Mouse (Mus musculus) ES-Bruce4 (cell line): Measurements from ENCODE around the gene Cplx3.

Experiments
- CTCF ChIP-seq: IDR thresholded peaks from one replicate; pipeline ENCODE4 v1.8.1; 2011; ENCODE audit warnings: low read depth, low read length
- EP300 ChIP-seq: IDR thresholded peaks from 2 replicates; pipeline ENCODE4 v1.6.1; 2011; ENCODE audit warnings: low read depth, low read length; ENCODE audit not compliant: insufficient read depth

DNA sequence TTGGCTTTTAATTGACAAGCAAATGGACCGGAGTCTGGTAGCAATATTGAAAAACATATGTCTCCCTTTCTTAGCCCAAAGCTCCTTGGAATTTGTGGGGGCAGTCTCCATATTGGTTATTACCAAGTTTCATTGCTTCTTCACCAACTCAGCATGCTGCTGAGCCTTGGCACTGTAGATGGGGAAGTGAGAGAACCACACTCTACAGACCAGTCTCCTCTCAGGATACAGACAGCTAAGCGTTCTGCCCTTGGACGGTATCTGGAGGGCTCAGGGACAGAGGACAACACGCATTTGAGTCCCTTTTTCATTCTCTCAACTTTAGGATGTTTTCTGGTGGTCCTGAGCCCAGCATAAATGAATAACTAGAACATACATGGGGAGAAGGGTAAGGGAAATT, 47.5 kb downstream of the Cplx3 start:
- TF ChIP-seq CTCF (no peak), EP300 (no peak)
